Mouse (Mus musculus) MEL (cell line): ENCODE results near the gene Ubash3b. TPM values are rescaled to one million over a fixed set of nuclear protein-coding genes. Genes with fewer than 3 reads are reported as not detected.

Experiments
- DNase-seq: peaks from one replicate; pipeline ENCODE4 v3.0.0; 2011; ENCODE audit warnings: low read depth, low spot score
- H3K27ac ChIP-seq: 2 replicates; pipeline ENCODE4 v1.5.1; 2012; ENCODE audit warnings: low read depth, mild to moderate bottlenecking, control low read depth, low read length, moderate library complexity; ENCODE audit not compliant: control insufficient read depth
- H3K27me3 ChIP-seq, 2 experiments: fragments of 150-350 bp in 1 of 2; sonication (generic) in 1 of 2; 2 replicates each; pipeline ENCODE4 v1.6.1; 2012; ENCODE audit warnings: low read length in 2 of 2, mild to moderate bottlenecking in 2 of 2, improper control_type of control experiment in 1 of 2, moderate library complexity in 1 of 2; ENCODE audit not compliant: insufficient read depth in 2 of 2, control insufficient read depth in 1 of 2
- H3K36me3 ChIP-seq, 2 experiments: 2 replicates each; pipeline ENCODE4 v1.6.1; 2012 to 2014; ENCODE audit warnings: low read length in 2 of 2, improper control_type of control experiment in 1 of 2, inconsistent platforms in 1 of 2, mild to moderate bottlenecking in 1 of 2; ENCODE audit not compliant: insufficient read depth in 2 of 2, control insufficient read depth in 1 of 2
- H3K4me1 ChIP-seq, 2 experiments: fragments of 150-350 bp in 1 of 2; sonication (generic) in 1 of 2; 2 replicates each; pipeline ENCODE4 v1.6.1; 2012; ENCODE audit warnings: low read length in 2 of 2, improper control_type of control experiment in 1 of 2, mild to moderate bottlenecking in 1 of 2; ENCODE audit not compliant: insufficient read depth in 2 of 2, control insufficient read depth in 1 of 2
- H3K4me3 ChIP-seq, 2 experiments: fragments of 150-350 bp in 1 of 2; sonication (generic) in 1 of 2; 2 replicates each; pipeline ENCODE4 v1.5.1; 2012; ENCODE audit warnings: low read depth in 2 of 2, low read length in 2 of 2, mild to moderate bottlenecking in 2 of 2, moderate library complexity in 2 of 2, control low read depth in 1 of 2, improper control_type of control experiment in 1 of 2; ENCODE audit not compliant: control insufficient read depth in 1 of 2, insufficient read depth in 1 of 2
- H3K79me2 ChIP-seq: 2 replicates; pipeline ENCODE4 v1.6.1; 2012; ENCODE audit warnings: mild to moderate bottlenecking, low read length, moderate library complexity; ENCODE audit not compliant: control insufficient read depth, poor library complexity, insufficient read depth
- H3K9ac ChIP-seq: 2 replicates; pipeline ENCODE4 v1.6.1; 2012; ENCODE audit warnings: low read depth, mild to moderate bottlenecking, control low read depth, low read length, moderate library complexity; ENCODE audit not compliant: control insufficient read depth, poor library complexity, severe bottlenecking
- H3K9me3 ChIP-seq: fragments of 150-350 bp; sonication (generic); replicated peaks from 2 replicates; pipeline ENCODE4 v1.6.1; 2012; ENCODE audit warnings: mild to moderate bottlenecking, low read length, improper control_type of control experiment, moderate library complexity; ENCODE audit not compliant: insufficient read depth
- BHLHE40 ChIP-seq: IDR thresholded peaks from 2 replicates; pipeline ENCODE4 v1.6.1; 2012; ENCODE audit warnings: low read depth, mild to moderate bottlenecking, inconsistent platforms, low read length, improper control_type of control experiment, borderline replicate concordance
- CHD2 ChIP-seq: IDR thresholded peaks from 2 replicates; pipeline ENCODE4 v1.6.1; 2011; ENCODE audit warnings: low read length, improper control_type of control experiment
- ETS1 ChIP-seq: IDR thresholded peaks from 2 replicates; pipeline ENCODE4 v1.6.1; 2012; ENCODE audit warnings: low read depth, mild to moderate bottlenecking, inconsistent platforms, low read length, improper control_type of control experiment, moderate library complexity
- JUND ChIP-seq: IDR thresholded peaks from 2 replicates; pipeline ENCODE4 v1.6.1; 2011; ENCODE audit warnings: low read depth, mild to moderate bottlenecking, improper control_type of control experiment, low read length
- MAFK ChIP-seq: IDR thresholded peaks from 2 replicates; pipeline ENCODE4 v1.6.1; 2011; ENCODE audit warnings: low read depth, mild to moderate bottlenecking, low read length, improper control_type of control experiment, borderline replicate concordance
- MAZ ChIP-seq: IDR thresholded peaks from 2 replicates; pipeline ENCODE4 v1.6.1; 2012; ENCODE audit warnings: low read depth, mild to moderate bottlenecking, inconsistent platforms, low read length, improper control_type of control experiment
- MEF2A ChIP-seq: IDR thresholded peaks from 2 replicates; pipeline ENCODE4 v1.6.1; 2014; ENCODE audit warnings: low read depth, mild to moderate bottlenecking, inconsistent platforms, low read length, improper control_type of control experiment; ENCODE audit not compliant: poor library complexity, insufficient replicate concordance, severe bottlenecking; ENCODE audit errors: extremely low read depth
- NELFE ChIP-seq: IDR thresholded peaks from 2 replicates; pipeline ENCODE4 v1.6.1; 2011; ENCODE audit warnings: low read depth, low read length, improper control_type of control experiment
- NRF1 ChIP-seq: IDR thresholded peaks from 2 replicates; pipeline ENCODE4 v1.6.1; 2014; ENCODE audit warnings: low read depth, mild to moderate bottlenecking, inconsistent platforms, low read length, improper control_type of control experiment, moderate library complexity; ENCODE audit not compliant: poor library complexity, insufficient read depth, severe bottlenecking
- POLR2A ChIP-seq, 2 experiments: IDR thresholded peaks; 2 replicates each; pipeline ENCODE4 v1.6.1; 2011 to 2012; ENCODE audit warnings: low read length in 2 of 2, mild to moderate bottlenecking in 2 of 2, control low read depth in 1 of 2, improper control_type of control experiment in 1 of 2, low read depth in 1 of 2, moderate library complexity in 1 of 2; ENCODE audit not compliant: control insufficient read depth in 1 of 2, insufficient read depth in 1 of 2, poor library complexity in 1 of 2
- POLR2AphosphoS2 ChIP-seq: IDR thresholded peaks from 2 replicates; pipeline ENCODE4 v1.6.1; 2011; ENCODE audit warnings: low read length, improper control_type of control experiment
- RAD21 ChIP-seq: IDR thresholded peaks from 2 replicates; pipeline ENCODE4 v1.6.1; 2011; ENCODE audit warnings: mild to moderate bottlenecking, low read depth, low read length, improper control_type of control experiment
- RCOR1 ChIP-seq: IDR thresholded peaks from 2 replicates; pipeline ENCODE4 v1.6.1; 2012; ENCODE audit warnings: low read depth, mild to moderate bottlenecking, inconsistent platforms, low read length, improper control_type of control experiment
- SIN3A ChIP-seq: IDR thresholded peaks from 2 replicates; pipeline ENCODE4 v1.6.1; 2012; ENCODE audit warnings: low read length, improper control_type of control experiment, inconsistent platforms
- SMC3 ChIP-seq: IDR thresholded peaks from 2 replicates; pipeline ENCODE4 v1.6.1; 2011; ENCODE audit warnings: low read depth, low read length, improper control_type of control experiment
- TAL1 ChIP-seq: IDR thresholded peaks from 2 replicates; pipeline ENCODE4 v1.6.1; 2012; ENCODE audit warnings: mild to moderate bottlenecking, inconsistent platforms, low read length, moderate library complexity, mixed read lengths
- UBTF ChIP-seq: IDR thresholded peaks from 2 replicates; pipeline ENCODE4 v1.6.1; 2012; ENCODE audit warnings: low read depth, mild to moderate bottlenecking, inconsistent platforms, low read length, improper control_type of control experiment, moderate library complexity, borderline replicate concordance; ENCODE audit not compliant: insufficient read depth
- ZKSCAN1 ChIP-seq: IDR thresholded peaks from 2 replicates; pipeline ENCODE4 v1.6.1; 2012; ENCODE audit warnings: low read depth, mild to moderate bottlenecking, inconsistent platforms, low read length, improper control_type of control experiment, moderate library complexity
- ZNF384 ChIP-seq: IDR thresholded peaks from 2 replicates; pipeline ENCODE4 v1.6.1; 2012; ENCODE audit warnings: low read depth, mild to moderate bottlenecking, inconsistent platforms, low read length, improper control_type of control experiment
- polyA plus RNA-seq, 2 experiments: library from polyadenylated mRNA; stranded (reverse) in 1 of 2; unstranded in 1 of 2; fragments of >175 nt in 1 of 2; fragments of >200 nt in 1 of 2; gene quantifications; 2 replicates each; pipeline versions ENCODE4 v1.2.1 to v1.2.4; 2012; ENCODE audit warnings: low replicate concordance in 2 of 2, low read depth in 1 of 2; ENCODE audit not compliant: insufficient read length in 2 of 2, insufficient read depth in 1 of 2, missing spikeins in 1 of 2
- total RNA-seq: library from RNA; depleted of rRNA; stranded (reverse); fragments of 300-350 nt; gene quantifications from 2 replicates; pipeline ENCODE4 v1.2.3, GENCODE M21; 2012

Ubash3b gene
- total and polyA plus RNA-seq, 3 experiments = 5.4 to 11.3 TPM; not detected in 1

DNA sequence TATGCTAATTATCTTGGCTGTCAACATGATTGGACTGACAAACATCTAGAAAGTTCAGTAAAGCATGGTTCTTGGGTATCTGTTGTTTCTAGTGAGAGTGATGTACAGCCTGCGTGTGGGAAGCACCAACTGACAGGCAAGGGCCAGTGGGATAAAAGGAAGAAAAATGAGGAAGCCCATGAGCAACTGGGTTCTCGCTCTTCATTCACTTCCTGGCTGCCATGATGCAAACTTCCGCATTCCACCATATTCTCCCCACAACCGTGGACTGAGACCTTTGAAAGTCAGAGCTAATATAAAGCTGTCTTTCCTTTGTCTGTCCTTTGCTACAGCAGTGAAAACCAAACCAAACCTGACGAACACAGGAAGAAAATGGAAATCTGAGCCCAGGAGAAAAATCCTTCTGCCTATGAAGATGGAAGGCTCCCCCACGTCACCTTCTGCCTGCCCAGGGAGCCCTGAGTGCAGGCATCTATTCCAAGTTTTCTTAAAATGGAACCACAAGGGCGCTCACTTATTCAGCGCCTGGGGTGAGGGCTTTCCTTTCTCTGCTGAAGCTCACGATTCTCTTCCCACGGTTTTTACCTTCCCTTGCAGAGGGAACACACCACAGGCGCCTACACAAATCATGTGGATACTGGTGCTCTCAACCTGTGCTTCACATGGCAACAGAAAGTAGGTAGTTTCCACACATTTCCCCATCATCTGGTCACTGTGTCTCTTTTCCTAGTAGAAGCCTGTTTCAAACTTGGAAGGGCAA lies 187.3 kb downstream of the Ubash3b start:
- H3K27me3 ChIP-seq = peaks cover 0 to 4% of the 10 kb centered on the region in 2 experiments; a peak in 3 of 4 replicates
- H3K4me3 ChIP-seq = no peak overlapping the region
- no peak overlapping the region for H3K9ac ChIP-seq
- no peaks in the 10 kb centered on the region for H3K79me2 ChIP-seq
- TF ChIP-seq ZKSCAN1 = no peak
- TF ChIP-seq MAZ = no peak
- no peak for TF ChIP-seq NELFE
- TF ChIP-seq SIN3A = no peak
- no peak for TF ChIP-seq TAL1
- no peak for TF ChIP-seq CHD2
- TF ChIP-seq ETS1 = no peak
- no peak for TF ChIP-seq MAFK
- TF ChIP-seq UBTF = no peak
- TF ChIP-seq SMC3 = no peak
- no peak for TF ChIP-seq MEF2A
- TF ChIP-seq BHLHE40 = no peak
- TF ChIP-seq NRF1 = no peak
- no peak for TF ChIP-seq POLR2A (IDR thresholded peaks at IDR 0.05; ENCODE audit: control insufficient read depth in 1 of 2, insufficient read depth in 1 of 2, low read depth in 1 of 2, low read length in 2 of 2, poor library complexity in 1 of 2)
- TF ChIP-seq RCOR1 = no peak
- TF ChIP-seq POLR2AphosphoS2 = no peak
- H3K36me3 ChIP-seq = no peaks in the 10 kb centered on the region
- H3K9me3 ChIP-seq = no peaks in the 10 kb centered on the region
- H3K4me1 ChIP-seq = no peaks in the 10 kb centered on the region
- no peak overlapping the region for H3K27ac ChIP-seq
- no peak for DNase-seq

DNA sequence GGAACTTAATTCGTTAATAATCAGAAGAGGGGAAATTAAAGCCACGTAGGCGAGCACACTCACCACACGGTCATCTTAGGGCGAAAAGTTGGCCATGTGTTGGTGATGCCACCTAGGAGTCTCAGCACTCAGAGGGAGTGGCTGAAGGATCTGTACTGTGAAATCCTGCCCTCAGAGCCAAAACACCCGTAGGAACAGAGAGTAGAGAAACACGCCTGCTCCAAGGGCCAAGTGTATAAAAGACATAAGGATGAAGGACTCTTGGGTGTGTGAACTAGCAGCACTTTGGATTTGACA lies 197.1 kb downstream of the Ubash3b start:
- H3K4me3 ChIP-seq = no peak overlapping the region
- TF ChIP-seq POLR2A (IDR thresholded peaks at IDR 0.05; ENCODE audit: control insufficient read depth in 1 of 2, insufficient read depth in 1 of 2, low read depth in 1 of 2, low read length in 2 of 2, poor library complexity in 1 of 2) = no peak
- no peak for TF ChIP-seq JUND
- no peak for TF ChIP-seq RAD21
- TF ChIP-seq CHD2 = no peak
- TF ChIP-seq ZKSCAN1 = no peak
- TF ChIP-seq ZNF384 = no peak
- TF ChIP-seq, all 39 proteins: peak for 0
- H3K27me3 ChIP-seq = peaks cover 0 to 2% of the 10 kb centered on the region in 2 experiments; a peak in 2 of 4 replicates

More for the DNA sequence above, 197.1 kb downstream of the Ubash3b start:
- H3K27ac ChIP-seq = no peak overlapping the region
- H3K79me2 ChIP-seq = no peaks in the 10 kb centered on the region
- H3K36me3 ChIP-seq = no peaks in the 10 kb centered on the region
- no peak for DNase-seq
- H3K4me1 ChIP-seq = no peaks in the 10 kb centered on the region
- H3K9ac ChIP-seq = no peak overlapping the region
- H3K9me3 ChIP-seq = no peaks in the 10 kb centered on the region
